Mouse (Mus musculus) lung, postnatal 25 days (tissue): ENCODE measurements around the gene Scube1.

Source experiments
- DNase-seq: peaks from one replicate; pipeline ENCODE4 v3.0.0; 2022; ENCODE audit warnings: low spot score

Scube1 gene

DNA sequence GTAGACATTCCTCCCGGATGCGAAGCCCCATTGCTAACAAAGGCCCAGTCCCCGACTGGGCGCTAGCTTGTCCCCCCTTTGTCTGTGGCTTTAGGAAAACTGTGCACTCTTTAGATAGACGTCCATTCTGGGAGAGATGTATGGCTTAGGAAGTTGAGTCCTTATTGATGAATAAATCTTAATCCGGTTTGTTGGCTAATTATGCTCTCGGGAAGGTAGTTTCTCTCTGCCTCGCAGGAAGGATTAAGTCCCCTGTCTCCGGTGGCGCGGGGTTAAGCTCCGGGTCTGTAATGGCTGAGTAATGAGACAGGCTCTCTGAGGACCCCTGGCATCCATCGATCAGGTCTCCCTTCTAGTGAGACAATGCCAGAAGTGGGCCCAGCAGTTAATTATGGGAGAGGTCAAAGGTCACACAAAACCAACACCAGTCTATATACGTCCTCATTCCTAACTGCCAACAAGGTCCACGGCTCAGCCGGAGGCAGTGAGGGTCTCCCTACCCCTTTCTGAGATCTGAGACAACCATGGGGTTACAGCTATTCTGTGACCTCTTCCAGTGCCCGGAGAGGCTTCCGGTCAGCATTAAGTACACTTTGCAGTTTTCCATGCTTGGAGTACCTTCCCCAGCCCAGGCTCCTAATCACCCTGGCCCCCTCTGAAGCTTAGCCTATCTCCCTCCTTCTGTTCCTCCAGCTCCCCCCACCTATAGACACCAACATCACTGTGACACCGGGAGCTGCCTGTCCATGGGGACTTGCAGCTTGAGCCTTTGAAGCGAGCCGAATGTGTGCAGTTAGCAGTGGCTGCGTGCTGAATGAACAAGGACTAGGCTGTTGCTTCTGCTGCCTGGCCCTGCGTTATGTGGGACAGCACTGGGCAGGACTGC, 14.7 kb downstream of the Scube1 start:
- no peak for DNase-seq

DNA sequence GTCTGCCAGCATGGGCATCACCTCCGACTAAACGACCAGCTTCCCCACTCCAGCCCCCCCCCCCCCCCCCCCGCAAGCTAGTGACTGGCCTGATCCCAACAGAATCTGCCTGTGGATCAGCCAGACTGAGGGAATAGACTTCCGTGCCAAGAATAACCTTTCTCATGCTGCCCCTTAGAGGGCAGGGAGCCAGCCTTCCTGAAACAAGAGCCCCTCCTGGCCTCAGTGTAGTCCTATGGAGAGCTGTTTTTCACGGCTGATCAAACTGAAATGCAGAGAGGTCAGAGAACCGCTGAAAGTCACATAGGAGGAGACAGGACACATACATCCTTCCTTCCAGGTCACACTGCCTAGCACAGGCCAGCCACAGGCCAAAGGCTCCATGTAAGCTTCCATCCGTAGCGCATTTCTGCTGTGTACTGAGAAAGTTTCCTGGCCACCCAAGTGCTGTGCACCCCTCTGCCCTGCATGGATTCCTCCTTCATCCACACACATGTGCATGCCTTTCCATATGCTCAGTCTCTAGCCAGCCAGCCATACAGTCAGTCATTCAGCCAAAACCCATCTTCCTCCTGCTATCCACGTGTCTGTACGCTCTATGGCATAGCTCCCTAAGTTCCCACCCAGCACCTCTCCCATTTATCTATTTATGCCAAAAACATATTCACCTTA, 18.2 kb downstream of the Scube1 start:
- no peak for DNase-seq

DNA sequence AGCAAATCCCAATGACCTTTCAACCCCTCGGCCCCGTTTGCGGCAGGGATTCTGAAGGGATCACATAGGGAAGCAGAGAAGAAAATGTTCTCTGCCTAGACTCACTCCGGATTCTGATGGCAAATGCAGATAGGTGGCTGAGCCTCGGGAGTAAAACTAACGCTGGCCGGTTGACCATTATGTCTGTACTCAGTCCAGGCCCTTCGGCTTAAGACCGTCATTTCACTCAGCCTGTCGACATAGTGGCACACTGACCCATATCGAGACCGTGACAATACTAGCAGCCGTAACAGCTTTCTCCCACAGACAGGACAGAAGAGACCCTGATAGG, 24.3 kb downstream of the Scube1 start:
- DNase-seq, result no peak

DNA sequence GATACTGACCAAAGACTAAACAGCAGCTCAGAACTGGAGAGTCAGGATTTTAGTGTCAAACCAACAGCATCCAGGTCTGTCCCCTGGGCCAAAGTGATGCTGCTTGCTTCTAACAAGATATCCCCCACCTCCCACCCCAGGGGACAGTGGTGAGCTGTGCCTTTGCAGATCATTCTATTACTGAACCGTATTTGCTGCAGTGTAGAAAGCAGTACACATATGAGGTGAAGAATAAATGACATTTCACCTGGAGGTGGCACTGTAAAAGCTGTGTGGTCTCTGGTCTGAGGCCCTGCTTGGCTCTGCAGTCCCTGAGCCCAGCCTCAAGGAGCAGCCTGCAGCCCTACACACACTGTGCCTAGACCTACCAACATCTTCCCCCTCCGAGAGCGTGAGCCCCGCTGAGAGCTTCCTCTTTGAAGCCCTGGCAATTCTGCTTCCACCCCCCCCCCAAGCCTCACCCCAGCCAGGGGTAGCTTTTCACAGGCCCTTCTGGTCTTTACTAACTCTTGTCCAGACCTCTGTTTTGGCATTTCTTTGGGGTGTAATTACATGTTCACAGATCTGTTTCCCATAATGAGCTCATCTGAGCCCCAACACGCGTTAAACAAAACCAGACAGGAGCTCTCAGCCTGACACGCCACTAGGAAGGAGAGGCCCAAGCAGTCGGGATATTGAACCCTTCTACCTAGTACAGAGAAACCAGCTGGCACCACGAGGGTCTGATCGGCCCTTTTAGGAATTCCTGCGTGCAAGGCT, 24.8 kb downstream of the Scube1 start:
- DNase-seq, result no peak

DNA sequence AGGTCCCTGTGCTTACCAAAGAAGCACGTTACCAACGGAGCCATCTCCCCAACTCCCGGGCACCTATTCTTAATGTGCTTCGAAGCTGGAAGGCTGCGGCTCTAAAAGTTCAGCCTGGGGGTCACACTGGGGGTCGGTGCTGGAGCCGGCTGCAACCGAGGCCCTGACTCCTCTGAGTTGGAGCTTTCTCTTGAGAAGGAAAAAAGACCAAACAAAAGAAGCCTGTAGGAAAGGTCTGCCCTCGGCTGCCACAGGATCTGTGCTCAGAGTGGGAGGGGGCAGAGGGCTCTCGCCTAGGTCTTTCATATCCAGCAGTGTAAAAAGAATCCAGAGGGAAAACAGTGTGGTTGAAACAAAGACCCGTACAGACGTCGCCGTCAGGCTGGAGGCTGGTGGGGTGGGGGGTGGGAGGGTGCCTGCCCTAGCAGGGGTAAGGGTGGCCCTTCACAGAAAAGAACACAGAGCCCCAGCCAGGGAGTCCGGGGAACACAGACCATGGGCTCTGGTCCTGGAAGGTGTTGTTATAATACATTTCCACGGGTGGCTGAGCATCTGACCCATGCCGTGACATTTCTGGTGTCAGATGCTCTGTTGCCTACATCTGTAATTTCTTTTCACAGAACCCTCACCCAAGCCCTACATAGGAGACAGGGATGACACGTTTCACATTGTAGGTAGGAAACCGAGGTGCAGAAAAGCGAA, 25.5 kb downstream of the Scube1 start:
- no peak for DNase-seq

DNA sequence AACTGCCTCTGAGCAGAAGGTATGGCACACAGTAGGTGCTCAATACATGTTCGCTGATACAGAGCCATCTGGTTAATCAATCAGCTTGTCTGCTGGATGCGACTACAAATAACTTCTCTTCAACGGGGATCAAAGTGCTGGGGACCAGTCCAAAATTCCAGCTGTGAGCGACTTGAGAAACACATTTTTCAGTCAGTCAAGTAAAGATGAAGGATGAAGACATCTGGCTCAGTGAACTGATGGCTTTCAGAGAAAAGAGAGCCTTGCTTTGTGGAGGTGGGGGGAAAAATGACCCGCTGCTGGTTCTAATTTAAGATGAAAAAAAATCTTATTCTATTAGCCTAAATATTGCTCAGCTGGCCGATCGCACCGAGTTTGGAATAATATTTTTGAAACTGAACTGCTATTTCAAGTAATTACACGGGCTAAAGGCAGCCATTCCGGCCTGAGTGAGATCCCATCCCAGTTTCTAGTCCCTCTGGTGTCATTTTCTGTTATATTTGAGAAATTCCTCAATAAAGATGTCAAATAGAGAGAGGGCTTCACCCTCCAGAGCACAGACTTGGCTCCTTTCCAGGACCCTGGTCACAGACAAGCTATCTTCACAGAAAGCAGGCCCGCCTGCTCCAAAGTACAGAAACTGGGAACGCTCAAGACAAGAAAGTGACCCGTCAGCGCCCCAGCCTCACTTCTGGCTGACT, 28.0 kb downstream of the Scube1 start:
- DNase-seq, result no peak

DNA sequence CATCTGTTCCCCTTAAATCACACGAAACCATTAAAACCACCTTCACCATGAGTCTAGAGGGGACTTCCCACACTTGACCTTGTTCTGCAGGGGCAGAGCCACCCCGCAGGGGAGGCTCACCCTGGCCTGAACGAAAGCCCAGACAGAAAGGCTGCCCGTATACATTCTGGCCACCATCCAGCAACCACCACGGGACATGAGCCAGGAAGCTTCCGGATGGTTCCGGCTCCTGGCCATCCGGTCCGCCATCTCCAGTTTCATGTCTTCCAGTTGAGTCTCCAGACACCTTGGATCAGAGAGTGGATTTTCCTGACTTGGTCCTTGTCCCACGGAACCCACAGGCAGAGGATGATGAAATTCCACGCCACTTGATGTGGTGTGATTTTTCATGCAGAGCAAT, 29.7 kb downstream of the Scube1 start:
- no peak for DNase-seq

DNA sequence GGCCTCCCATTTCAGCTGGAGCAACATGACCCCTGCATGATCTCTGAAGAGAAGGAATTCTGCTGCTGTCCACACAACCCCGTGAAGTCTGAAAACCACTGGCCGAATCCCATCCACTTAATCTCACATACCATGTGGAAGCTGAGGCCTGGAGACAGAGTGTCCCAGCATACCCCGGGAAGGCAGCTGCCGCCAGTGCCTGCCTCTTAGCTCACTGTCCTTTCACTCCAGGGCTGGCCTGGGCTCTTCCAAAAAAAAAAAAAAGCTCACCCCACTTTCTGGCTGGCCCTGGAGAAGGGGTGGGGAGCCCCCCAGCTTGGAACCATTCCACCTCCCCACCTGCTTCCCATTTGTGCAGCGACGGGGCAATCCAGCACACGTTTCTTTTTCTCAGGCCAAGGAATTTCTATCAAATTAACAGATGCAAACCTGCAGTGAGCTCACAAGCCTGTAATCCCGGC, 32.9 kb downstream of the Scube1 start:
- no peak for DNase-seq

DNA sequence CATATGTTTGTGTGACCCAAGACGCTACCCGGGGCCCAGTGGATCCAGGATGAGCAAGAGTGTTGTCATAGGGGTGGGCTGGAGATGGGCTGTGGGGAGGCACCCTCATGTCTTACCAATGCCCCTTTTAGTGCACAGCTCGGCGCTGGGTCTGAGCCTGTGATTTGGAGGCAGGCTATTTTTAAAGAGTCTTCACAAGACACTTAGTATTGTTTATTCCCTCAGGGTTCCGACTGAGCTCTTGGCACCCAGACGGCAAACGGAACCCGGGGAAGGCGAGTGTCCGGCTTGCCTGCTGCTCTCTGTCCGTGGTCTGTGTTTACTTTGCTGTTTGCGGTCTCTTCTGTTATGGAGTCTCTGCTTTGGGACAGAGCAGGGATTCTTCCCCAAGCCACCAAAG, 34.9 kb downstream of the Scube1 start:
- DNase-seq, result peak; percentile 17

DNA sequence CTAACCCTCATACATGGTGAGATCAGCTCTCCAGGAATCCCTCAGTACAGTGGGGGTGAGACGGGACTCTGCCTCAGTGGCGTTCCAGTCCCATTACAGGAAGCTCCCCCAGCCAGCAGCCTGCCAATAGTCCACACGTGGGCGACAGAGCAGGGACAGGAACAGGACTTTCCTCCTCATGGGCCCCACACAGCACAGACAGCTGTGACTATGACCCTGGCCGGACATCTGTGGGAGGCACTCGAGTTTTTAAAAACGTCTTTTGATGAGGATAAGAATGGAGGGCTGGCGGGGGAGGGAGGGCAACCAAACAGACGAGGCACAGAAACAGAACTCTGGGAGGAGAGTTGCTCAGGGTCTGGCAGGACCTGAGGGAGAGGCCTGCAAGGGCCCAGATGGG, 38.2 kb downstream of the Scube1 start:
- DNase-seq, result no peak

DNA sequence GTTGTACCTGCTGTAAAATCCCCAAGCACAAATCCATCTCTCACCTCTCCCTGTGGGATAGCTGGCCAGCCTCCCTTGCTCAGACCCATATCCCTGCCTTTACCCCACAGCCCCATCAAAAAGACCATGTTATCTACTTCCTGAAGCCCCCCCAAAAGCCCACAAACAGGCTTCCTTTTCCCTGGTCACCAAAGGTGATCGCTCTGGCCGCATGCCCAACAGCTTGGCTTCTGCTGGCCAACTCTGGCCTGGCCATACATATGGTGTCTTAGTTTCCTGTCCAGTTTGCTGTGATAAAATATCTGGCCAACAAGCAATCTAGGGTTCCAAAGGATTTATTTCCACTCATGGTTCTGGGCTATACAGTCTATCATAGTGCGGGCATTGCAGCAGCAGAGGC, 38.9 kb downstream of the Scube1 start:
- DNase-seq, result no peak

DNA sequence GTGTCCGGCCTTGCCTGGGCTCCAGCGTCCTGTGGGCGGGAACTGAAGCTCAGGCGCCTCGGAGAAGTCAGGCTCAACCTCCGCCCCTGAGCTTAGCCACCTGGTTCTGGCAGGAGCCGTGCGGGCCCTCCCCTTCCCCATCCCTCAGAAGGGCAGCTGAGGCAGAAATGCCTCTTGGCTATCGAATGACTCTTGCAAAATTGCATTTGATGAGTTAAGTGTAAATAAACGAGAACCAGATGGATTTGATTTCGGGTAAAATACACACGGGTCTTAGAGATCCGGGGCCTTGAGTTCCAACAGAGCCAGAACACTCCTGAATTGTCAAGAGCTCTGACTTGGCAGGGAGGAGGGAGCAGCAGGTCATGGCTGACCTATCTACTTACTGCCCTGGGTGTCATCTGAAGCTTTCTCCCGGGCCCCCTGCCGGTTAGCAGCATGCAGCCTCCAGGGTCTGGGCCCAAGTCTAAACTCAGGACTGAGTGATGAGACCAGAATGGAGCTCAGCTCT, 41.7 kb downstream of the Scube1 start:
- peak; percentile 47 for DNase-seq

DNA sequence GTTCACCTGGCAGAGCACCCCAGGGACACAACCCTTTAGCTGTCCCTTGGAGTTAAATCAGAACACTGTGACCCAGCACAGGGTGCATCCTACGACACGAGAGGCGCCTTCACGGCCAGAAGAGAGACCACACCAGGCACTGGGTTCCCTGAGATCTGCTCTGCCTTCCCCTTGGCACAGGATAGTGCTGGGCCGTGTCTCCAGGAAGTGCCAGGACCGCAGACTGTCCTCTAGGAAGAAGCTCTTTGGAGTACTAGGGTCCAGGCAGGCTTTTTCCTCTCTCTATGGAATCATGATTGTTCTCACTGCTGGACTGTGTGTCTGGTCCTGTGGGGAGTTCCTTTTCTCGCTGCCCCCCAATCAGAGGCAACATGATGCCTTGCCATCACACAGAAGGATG, 44.5 kb downstream of the Scube1 start:
- DNase-seq, result peak; percentile 64

DNA sequence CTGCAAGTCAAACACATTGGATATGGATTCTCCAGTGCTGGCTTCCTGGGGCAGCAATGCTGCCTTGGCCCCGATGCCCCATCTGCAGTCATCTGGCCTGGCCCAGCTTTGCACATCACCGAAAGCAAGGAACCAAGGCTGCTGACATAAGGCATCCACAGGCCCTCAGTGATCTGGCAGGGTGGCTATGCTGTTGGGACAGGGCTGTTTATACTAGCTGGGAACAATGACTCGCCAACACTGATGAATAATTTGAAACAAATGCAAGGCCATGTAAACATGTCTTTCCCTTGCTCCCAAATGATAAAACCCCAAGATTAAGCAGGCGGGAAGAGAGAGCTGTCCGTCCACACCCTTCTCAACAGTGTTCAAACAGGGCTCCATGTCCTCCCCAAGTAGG, 45.1 kb downstream of the Scube1 start:
- DNase-seq, result peak; percentile 74

DNA sequence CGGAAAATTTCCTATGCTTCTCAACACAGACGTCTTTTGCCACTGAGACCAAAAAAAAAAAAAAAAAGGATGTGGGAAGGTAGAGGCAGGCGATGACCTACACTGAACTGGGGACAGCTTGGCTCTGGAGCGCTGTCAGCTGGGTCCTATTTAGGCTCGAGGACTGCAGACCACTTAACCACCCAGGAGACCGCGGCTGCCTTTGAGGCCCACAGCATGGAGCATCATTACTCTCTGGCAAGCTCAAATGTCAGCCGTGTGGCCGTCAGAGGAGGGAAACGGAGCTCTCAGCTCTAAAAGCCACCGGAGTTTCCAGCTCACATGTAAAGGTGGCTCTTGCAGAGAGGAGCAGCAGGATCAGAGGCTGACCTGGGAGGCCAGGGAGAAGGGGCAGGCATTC, 46.2 kb downstream of the Scube1 start:
- DNase-seq, result no peak

DNA sequence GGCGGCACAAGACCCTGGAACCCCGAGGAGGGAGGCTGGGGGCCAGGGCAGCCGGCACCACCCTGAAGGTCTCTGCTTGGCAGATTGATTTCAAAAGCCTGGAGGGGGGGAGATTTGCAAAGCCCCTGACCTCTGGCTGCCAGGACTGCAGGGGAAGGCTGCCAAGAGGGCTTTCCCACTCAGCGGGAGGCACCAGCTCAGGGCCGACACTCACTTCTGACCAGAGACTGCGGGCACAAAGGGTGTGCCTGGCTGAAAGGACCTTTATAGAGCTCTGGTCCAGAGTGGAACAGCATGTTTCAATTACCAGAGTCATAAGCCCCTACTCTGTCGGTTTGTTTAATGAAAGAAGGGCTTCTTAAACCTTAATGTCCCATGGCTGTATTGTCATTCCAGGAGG, 46.7 kb downstream of the Scube1 start:
- no peak for DNase-seq

DNA sequence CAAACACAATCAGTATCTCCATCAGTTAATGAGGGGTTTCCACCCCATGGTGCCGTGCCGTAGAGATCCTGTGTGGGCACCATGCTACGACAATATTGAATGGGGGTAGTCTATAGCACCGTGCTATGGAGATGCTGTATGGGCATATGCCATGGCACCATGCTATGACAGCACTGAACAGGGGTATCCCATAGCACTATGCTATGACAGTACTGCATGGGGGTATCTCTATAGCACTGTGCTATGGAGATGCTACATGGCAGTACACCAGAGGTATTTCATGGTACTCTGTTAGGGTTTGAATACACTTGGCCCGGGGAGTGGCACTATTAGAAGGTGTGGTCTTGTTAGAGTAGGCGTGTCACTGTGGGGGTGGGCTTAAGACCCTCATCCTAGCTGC, 47.7 kb downstream of the Scube1 start:
- no peak for DNase-seq

DNA sequence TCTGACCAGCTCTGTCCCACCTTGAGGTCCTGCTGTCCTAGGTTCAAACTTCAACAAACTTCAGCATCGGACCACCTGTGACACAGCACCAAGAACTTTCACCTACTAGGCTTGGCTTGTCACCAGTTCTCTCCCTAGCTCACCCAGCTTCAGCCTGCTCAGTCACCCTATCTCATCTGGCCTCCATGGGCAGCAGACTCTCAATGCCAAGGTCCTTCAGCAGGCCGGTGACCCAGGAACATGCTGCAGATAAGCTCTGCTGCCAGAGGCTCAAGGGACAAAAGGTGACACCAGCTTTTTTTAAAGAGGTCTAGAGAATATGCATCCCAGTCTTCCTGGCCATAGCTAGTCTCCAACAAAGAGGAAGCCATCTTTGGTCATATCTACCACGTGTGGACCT, 48.5 kb downstream of the Scube1 start:
- DNase-seq, result no peak

DNA sequence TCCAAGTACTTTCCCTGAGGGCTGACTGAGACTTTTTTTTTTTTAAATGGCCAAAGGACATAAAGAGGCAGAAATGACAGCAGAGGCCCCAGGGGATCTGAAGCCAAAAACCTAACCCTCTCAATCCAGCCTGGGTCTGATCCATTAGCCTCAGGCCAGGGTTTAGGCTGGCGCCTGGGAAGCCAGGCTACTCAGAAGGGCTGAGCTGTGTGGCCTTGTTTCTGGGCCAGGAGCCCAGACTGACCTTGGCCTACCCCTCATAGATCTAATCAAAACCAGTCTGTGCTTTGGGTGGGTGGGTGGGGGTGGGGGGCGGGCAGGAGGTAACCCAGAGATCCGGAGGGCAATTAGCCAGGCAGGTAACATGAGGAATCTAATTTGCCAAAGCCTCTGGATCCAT, 51.2 kb downstream of the Scube1 start:
- DNase-seq, result no peak

DNA sequence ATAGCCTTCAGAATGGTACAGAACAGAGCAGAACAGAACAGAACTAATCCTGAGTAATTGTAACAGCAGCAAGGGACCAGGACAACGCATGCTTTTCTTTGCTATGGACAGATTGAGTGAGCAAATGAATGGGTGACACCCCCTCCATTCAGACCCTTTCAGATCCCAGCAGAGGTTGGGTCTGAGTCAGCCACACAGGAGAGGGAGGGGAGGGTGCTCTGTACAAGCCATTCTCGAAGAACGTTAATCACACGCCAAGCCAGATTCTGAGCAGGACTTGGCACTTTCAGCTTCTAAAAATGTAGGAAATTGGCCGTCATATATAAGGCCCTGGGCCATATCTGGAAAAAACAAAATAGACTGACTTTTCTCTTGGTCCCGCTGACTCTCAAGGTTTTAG, 57.3 kb downstream of the Scube1 start:
- no peak for DNase-seq

DNA sequence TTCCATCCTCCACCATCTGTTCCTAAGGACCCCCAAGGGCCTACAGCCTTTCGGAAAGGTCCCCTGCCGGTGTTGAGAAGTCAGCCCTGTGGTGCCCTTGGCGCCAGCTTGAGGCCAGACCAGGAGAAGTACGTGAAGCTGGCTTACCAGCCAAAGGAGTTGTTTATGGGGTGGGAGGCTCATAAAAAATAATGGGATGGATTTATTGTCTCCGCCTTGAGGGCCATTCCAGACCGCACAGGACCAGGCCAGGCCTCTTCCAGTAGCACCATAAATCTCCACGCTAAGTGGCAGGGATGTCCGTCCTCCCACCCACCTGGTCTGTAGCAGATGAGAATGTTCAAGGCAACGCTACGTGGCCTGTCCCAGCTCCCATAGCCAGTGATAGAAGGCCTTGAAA, 58.4 kb downstream of the Scube1 start:
- no peak for DNase-seq

DNA sequence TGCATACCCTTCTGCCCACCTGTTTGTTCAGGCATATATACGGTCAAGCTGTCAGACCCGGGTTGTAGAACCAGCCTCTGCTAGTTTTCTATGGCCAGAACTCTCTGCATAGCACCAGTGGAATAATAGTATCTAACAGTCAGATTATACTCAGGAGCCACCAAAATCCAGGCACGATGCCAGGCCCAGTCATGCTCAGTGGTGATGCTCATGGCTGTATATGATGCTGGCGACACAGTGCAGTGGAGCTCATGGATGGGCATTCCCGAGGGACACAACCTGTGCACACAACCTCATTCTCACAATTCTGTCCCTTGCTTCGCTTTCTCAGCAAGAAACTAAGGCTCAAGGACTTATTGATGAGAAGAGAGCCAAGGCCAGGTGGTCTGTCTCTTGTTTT, 58.8 kb downstream of the Scube1 start:
- no peak for DNase-seq
